Mouse (Mus musculus): ENCODE results near the gene Ksr1.

GRCm38 (mm10) chr11:79160127-79160526 is 13.9 kb upstream of the Ksr1 start:
- no peak for TF ChIP-seq CTCF (conservative IDR thresholded peaks at IDR 0.05 in 1 of 2, IDR thresholded peaks at IDR 0.05 in 1 of 2; ENCODE audit: low read depth in 2 of 2, low read length in 2 of 2)
- no peak for TF ChIP-seq POLR2A (IDR thresholded peaks at IDR 0.05; ENCODE audit: low read depth, low read length)
- TF ChIP-seq ZNF384 (IDR thresholded peaks at IDR 0.05; ENCODE audit: low read depth, low read length): no peak
